Mouse (Mus musculus): ENCODE measurements around the gene Klhl20. TPM values are rescaled to one million over a fixed set of nuclear protein-coding genes. Genes with fewer than 3 reads are reported as not detected.

Klhl20 gene
- total RNA-seq, 2 experiments from 2014 or later: 13.7 to 17.8 TPM

- DNase-seq: no peak
These were observed 60.1 kb downstream of the Klhl20 start for GRCm38 (mm10) chr1:161071272-161071620.

- peak; percentile 97 for DNase-seq
These were observed 60.7 kb downstream of the Klhl20 start, which contains the start of the genes Dars2 and Cenpl for GRCm38 (mm10) chr1:161070352-161071271. TSS of gene Dars2 (minus strand) at chr1:161070658. TSS of gene Cenpl (plus strand) at chr1:161070713.

DNA sequence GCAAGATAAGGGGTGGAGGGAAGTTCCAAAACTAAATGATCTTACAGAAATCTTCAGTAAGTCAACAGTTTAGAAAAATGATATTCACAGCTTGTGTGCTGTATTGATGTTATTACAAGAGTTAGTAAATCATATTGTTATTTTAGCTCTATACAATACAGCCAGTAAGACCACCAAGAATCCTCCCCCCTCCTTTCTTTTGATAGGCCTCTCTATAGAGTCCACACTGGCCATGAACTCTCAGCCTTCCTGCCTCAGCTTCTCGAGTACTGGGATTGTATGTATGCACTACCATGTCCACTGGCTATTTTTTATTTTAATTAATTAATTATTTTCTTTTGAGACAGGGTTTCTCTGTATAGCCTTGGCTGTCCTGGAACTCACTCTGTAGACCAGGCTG lies 68.0 kb downstream of the Klhl20 start:
- no peak for DNase-seq

- DNase-seq: no peak
These were observed 74.1 kb downstream of the Klhl20 start for GRCm38 (mm10) chr1:161057164-161057563.

- DNase-seq: no peak
These were observed 84.3 kb downstream of the Klhl20 start for GRCm38 (mm10) chr1:161046972-161047371.

- DNase-seq: no peak
These were observed 89.9 kb downstream of the Klhl20 start for GRCm38 (mm10) chr1:161041261-161042020.

- DNase-seq: no peak
These were observed 90.5 kb downstream of the Klhl20 start for GRCm38 (mm10) chr1:161040855-161041254.

DNA sequence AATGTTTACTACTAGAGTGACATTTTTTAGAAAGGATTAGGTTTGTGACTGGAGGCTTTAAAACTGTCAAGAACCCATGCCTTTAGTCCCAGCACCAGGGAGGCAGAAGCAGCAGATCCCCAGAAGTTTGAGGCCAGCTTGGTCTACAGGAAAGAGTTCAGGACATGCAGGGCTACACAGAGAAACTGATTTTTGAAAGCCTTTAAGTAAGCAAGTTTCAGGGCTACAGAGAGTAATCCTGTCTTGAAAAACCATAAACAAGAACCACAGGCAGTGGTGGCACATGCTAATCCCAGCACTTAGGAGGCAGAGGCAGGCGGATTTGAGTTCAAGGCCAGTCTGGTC lies 90.9 kb downstream of the Klhl20 start:
- no peak for DNase-seq

GRCm38 (mm10) chr1:161039741-161040425 lies 91.4 kb downstream of the Klhl20 start:
- DNase-seq: no peak

DNA sequence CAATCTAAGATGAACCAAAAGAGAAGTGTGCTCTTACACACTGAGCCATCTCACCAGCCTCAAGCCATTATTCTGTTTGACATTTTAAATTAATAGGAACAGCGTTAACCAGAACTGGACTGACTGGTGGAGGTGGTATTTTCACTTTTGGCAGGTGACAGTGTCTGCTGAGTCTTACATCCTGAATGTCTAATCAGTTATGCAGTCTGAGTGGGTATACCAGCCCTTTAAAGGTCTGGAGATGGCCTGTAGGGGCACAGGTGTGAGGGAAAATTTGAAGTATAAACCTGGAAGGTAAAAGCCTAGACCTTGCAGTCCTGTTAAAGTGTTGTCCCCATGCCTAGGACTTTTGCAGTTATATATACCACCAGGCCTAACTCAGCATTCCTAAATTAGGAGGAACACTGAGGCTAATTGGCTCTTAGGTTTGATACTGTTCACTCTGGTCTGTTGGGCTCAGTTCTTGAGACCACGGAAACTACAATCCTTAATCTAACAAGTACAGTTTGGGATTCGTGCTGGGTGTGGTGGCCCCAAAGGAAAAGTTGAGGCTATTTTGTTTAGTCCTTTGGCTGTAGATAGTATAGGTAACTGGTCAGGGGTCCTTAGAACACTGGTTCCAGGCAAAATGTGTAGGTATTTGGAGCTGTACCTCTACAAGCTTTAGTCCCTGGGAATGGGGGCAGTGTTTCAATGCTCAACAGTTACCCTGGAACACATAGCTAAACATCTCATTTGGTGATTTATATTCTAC lies 92.2 kb downstream of the Klhl20 start:
- no peak for DNase-seq

Other genes starting within 250 kb of the Klhl20 start
- 10 to 100 TPM; 38.5 to 45.3 TPM for gene Rc3h1, start 225.1 kb downstream of the Klhl20 start, total RNA-seq (2021)
- 100 to 1,000 TPM; 292 to 761 TPM for gene Serpinc1, start 152.9 kb downstream of the Klhl20 start, total RNA-seq (2021)
- 10 to 100 TPM; 11.3 to 21.9 TPM for gene Zbtb37, start 96.7 kb downstream of the Klhl20 start, total RNA-seq (2021)
- 10 to 100 TPM; 26.3 to 30.1 TPM for gene Dars2, start 60.9 kb downstream of the Klhl20 start, total RNA-seq (2021)
- 1 to 10 TPM; 5.7 to 6.2 TPM for gene Cenpl, start 60.8 kb downstream of the Klhl20 start, total RNA-seq (2021)
- 1 to 10 TPM; 1.7 to 3.0 TPM for gene Ankrd45, start 11.2 kb upstream of the Klhl20 start, total RNA-seq (2021)
- not detected for gene Tex50, start 27.8 kb upstream of the Klhl20 start, total RNA-seq (2021)
- 100 to 1,000 TPM; 360 to 367 TPM for gene Prdx6, start 119.7 kb upstream of the Klhl20 start, total RNA-seq (2021)

Data from adrenal gland, postnatal 10 days (tissue).